Mouse (Mus musculus): ENCODE data around the gene Cav3.

Cav3 gene

DNA sequence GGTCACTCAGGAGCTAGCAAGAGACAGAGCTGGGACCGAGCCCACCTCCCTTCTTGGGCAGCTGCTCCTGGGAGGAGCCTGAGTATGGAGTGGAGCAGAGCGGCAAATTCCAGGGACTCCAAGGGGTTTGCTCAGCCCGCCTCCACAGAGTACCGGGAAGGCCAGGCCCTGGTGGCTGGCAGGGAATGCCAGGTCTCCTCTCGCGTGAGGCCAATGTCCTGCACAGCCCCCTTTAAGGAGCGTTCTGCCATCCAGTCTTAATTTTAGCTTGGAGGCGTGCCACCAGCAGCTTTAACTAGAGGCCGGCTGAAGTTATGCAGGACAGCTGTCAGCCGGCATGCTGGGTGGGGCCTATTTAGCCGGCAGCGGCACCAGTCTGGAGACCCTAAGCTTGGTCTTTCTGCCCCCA lies at the start of gene Cav3:
Gene Cav3 (plus strand): TSS at position 165 of the 409 bp plus-strand sequence.
- peak in 1 of 2 experiments; percentile 2 for DNase-seq (ENCODE audit: low spot score in 2 of 2)

GRCm38 (mm10) chr6:112419333-112419732 lies 40.0 kb upstream of the Cav3 start:
- DNase-seq (ENCODE audit: low spot score in 2 of 2): no peak

DNA sequence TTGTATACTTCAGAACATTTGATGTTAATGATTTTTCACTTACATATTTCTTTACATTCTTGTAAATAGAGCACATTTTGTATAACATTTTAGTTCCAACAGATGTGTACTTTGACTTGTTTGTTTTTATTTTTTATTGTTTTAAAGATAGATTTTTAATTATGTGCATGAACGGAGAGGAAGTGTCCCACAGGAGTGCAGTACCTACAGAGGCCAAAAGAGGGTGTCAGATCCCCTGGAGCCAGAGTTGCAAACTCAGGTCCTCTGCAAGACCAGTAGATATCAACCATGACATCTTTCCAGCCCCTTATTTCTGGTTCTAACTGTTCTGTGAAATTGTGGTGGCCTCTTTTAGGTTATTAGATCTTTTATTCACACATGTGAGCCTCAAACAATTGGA lies 38.4 kb upstream of the Cav3 start:
- no peak for DNase-seq (ENCODE audit: low spot score in 2 of 2)

DNA sequence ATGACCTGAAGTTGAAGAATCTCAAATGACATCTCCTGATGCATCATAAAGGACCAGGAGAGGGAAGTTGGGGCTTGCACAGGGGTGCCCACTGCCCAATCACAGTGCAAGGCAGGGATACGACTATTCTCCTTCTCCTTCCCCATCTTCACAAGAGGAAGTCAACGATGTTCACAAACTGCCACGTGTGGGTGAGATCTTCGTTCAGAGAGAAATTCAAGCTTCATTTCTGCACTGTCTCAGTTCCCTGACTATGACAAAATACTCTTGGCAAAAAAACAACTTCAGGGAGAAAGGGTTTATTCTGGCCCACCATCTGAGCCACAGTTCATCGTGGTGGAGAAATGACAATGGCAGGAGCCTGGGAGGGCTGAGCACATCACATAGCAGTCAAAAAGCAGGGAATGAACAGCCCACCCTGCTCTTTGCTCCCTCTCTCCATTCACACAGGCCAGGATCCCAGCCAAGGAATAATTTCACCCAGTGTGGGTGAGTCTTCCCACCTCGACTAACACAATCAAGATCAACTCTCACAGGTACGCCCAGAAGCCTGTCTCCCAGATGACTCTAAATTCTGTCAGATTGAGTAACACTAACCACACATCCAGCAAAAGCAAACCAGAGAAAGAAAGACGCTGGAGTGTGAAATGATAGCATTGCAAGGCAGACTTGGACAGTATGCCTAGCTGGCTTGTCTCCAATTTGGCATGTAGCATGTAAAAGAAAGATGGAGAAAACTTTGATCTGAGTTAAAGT lies 35.4 kb upstream of the Cav3 start:
- no peak for DNase-seq (ENCODE audit: low spot score in 2 of 2)

DNA sequence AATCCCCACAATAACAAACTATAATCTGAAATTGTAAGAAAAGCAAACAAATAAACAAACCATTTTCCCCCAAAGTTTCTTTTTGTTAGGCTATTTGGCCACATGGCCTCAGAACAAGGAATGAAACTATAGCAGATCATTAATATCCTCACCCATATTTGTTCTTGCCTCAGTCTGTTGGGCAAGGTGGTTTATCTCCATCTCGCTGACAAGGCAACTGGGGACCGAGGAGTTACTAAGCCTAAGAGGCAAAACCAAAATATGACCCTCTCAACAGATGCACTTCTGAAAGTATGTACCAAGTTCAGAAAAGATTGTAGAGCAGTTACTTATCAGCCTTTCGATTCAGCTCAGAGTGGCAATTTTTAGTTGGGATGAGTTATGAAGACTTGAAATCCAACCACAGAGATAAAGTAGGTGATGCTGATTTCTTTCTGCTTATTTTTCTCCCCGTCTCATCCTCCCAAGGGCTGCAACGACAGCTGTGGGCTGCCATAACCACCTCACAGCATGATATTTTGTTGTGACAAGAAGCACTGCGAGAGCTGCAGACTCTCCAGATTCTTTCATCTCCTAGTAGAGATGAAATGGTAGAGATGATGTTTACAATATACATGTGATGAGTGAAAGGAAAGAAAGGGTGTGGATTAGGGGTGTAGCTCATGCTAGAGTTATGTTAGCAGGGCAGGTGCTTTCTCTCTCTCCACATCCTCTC lies 33.1 kb upstream of the Cav3 start:
- no peak for DNase-seq (ENCODE audit: low spot score in 2 of 2)

DNA sequence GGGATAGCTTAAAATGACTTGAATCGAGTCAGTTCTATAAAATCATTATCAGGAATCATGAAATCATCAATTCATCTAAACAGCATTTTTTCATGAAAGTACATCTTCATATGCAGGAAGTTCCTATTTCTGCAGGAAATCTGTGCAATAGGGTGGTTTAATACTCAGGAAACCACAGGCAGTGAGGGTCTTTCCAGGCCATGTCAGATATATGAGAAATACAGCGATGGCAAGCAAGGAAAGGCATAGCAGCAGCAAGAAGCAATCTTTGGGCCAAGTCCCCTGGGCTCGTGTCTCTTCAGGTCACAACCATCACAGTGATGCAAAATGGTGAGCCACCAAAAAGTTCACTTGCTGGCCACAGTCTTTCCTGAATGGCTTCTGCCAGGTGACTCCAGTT lies 13.6 kb upstream of the Cav3 start:
- no peak for DNase-seq (ENCODE audit: low spot score in 2 of 2)

GRCm38 (mm10) chr6:112461459-112461858 lies 2.2 kb downstream of the Cav3 start:
- no peak for DNase-seq (ENCODE audit: low spot score in 2 of 2)

- no peak for DNase-seq (ENCODE audit: low spot score in 2 of 2)
Observed at GRCm38 (mm10) chr6:112463331-112463730, 4.0 kb downstream of the Cav3 start.

- no peak for DNase-seq (ENCODE audit: low spot score in 2 of 2)
Observed at GRCm38 (mm10) chr6:112465441-112465840, 6.1 kb downstream of the Cav3 start.

DNA sequence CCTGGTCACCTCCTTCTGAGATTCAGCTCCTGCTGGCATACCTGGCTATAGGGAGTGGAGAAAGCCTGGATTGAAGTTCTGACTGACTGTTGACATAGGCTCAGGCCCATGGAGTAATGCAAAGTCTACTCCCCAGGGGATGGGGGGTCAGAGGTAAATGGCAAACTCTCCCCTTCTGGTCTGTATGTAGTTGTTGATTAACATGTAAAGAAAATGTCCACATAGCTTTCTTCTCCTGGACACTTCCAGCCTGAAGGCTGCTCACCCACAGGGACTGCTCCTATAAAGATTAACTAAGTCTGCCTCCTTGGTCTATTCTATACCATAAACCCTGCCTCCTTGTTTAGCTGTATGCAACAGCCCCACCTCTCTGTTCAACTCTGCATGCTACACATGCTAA lies 6.7 kb downstream of the Cav3 start:
- no peak for DNase-seq (ENCODE audit: low spot score in 2 of 2)

DNA sequence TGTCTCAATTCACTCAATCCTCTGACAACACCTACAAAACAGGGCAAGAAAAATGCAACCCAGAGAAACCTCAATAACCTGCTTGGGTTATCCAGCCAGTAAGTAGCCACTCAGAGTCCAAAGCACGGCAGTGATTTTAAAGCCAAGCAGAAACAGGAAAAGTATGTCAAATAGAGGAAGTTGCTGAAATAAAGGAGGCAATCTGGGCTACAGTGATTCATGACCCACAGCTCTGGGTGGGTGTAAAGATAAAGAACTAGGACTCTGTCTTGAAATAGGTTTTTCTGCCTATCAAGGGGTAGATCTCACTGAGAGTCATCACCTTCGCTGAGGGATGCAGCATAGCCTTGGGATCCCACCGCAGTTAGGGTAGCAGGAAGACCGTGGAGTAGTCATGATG lies 12.3 kb downstream of the Cav3 start:
- no peak for DNase-seq (ENCODE audit: low spot score in 2 of 2)

DNA sequence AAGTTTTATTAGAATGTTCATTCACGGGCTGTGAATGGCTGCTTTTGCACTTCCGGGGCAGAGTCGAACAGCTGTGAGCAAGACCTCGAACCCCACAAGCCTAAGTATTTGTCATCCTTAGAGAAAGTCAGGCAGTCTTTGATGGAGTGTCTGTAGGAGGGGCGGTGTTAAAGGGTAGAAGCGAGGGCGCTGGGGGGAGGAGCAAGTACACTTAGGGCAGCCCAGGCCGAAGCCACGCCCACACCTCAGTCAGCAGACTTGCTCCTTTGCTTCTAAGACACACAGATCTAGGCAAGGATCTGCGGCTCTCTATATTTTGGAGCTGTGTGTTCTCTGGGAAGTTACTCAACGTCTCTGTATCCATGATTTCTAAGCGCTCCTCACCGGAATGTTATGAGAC lies 20.6 kb downstream of the Cav3 start:
- no peak for DNase-seq (ENCODE audit: low spot score in 2 of 2)

DNA sequence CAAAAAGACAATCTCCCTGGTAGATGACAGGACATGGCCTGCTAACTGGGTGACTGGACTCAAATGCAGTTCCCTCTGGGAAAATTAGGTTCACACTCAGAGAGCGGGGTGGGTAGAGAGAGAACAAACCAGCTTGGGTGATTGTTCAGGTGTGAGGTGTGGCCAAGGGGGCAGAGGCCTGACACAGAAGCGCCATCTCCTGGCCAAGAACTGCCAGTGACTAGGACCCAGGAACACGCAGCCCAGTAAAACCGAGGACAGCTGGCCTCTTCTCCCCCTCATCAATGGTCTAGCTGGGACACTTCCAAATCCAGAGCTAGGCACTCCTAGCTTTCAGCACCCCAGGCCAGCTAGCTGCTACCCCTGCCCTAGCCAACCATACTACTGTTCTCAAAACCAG lies 25.0 kb downstream of the Cav3 start:
- no peak for DNase-seq (ENCODE audit: low spot score in 2 of 2)

- no peak for DNase-seq (ENCODE audit: low spot score in 2 of 2)
Observed at GRCm38 (mm10) chr6:112487993-112488392, 28.7 kb downstream of the Cav3 start.

GRCm38 (mm10) chr6:112488821-112489180 lies 29.5 kb downstream of the Cav3 start:
- no peak for DNase-seq (ENCODE audit: low spot score in 2 of 2)

DNA sequence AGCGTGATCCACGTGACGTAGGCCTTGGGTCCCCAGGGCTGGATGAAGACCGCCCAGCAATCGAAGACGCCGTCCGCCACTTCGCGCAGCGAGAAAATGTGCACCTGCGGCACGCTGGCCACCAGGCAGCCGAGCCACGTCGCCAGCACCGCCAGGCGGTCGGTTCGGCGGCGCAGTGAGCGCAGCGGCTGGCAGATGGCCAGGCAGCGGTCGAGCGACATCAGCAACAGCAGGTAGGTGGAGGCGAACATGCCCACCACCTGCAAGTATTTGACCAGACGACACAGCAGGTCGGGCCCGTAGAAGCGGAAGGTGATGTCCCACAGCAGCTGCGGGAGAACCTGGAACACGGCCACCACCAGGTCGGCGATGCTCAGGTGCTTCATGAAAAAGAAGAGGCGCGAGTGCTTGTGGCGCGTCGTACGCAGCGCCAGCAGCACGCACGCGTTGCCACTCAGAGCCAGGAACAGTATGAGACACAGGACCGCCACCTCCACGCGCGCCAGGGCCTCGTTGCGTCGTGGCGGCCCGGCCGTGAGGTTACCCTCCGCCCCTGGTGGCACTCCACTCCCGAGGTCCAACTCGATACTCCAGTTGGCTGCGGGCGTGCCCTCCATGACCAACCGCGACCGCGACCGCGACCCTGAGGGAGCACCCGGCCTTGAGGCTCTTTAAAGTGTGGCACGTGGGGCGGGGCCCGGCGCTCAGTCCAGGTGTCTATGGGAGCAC lies 30.0 kb downstream of the Cav3 start:
- no peak for DNase-seq (ENCODE audit: low spot score in 2 of 2)

- no peak for DNase-seq (ENCODE audit: low spot score in 2 of 2)
Observed at GRCm38 (mm10) chr6:112489910-112490559, 30.7 kb downstream of the Cav3 start, which contains the start of gene Oxtr. TSS of gene Oxtr (minus strand) at chr6:112489943.

DNA sequence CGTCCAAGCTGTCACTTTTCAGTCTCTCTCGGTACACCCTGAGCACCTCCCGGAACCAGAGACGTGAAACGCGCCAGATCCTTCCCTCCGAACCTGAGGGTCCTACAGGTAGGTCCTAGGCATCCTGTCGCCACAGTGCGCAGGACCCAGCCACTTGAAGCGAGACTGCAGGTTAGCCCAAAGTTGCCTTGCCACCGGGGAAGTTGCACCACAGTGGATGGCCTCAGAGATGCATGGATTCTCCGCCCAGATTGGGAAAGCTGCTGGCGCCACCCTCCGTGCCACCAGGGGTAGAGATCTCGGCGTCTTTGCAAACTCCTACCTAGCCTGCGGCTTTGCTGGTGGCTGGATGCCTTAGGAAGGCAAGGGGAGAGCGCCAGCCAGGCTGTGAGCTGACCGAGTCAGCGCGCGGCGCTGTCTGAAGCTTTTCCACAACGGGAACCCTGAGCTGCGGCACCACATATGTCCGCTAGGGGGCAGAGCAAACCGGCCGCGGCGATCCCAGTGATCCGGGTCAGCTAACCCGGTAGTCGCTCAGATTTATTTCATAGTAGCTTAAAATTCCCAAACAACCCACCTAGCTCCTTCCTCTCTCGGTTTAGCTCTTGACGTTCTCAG lies 31.4 kb downstream of the Cav3 start:
- DNase-seq (ENCODE audit: low spot score in 2 of 2): peak; percentile 71 to 76

GRCm38 (mm10) chr6:112491521-112491920 lies 32.2 kb downstream of the Cav3 start:
- no peak for DNase-seq (ENCODE audit: low spot score in 2 of 2)

DNA sequence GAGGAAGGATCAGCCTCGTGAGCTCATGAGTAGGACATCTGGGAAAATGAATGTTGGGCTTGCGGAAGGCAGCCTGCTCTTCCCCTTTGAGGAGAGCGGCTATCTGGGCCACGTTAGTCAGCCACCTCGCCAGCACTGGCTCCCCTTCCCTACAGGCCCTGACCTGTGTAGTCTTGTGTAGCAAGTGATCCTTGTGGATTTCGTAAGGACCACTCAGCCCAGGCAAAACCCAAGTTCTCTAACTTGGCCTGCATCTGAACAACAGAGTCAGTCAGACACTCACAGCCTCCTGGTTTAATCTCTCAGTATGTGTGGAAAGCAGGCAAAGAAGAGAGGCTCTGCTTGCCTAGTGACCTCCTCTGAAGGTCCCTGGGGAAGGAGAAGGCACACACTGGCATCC lies 33.4 kb downstream of the Cav3 start:
- DNase-seq (ENCODE audit: low spot score in 2 of 2): no peak

DNA sequence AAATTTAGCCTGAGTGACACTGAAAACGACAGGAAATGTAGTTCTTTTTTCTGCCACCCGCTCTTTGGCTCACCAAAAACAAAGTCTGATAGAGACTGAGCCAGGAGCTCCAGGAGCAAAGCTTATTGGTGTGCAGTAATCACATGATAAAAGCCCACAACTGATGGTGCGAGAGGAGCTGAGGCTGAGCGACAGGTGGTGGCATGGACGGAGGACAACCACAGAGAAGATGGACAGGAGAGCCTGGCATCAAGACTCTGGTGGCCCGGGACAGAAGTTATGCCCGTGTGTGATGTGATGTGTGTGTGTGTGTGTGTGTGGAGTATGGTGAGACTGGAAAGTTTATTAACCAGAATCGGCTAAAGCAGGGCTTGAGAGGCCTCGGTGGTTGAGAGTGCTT lies 34.1 kb downstream of the Cav3 start:
- no peak for DNase-seq (ENCODE audit: low spot score in 2 of 2)

DNA sequence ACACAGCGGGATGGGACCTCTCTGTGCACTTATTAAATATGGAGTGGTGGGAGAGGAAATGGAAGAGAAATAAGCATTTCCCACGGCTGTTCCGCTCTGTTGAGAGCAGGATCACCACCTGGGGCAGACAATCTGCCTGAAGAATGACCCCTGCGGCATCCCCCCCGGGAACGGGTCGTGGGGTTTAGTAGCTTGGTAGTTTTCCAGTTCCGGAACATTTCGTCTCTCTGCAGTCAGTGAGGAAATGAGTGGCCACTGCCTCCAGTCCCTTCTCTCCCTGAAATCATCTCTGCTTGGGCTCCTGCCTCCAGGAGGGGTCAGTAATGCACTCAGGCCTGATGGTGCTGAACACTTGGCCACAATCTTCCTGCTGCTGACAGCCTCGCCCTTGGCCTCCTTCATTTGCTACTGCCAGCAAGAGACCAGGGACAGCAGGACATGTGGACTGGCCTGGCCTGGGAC lies 35.3 kb downstream of the Cav3 start:
- DNase-seq (ENCODE audit: low spot score in 2 of 2): no peak

All from urinary bladder, adult 18-20 months (tissue).